Mouse (Mus musculus): ENCODE data around the gene Otulin. TPM values are rescaled to one million over a fixed set of nuclear protein-coding genes. Genes with fewer than 3 reads are reported as not detected.

Gene Otulin
- polyA plus RNA-seq, 1 experiment from 2014 or later: 31.4 TPM

- no peak overlapping the region for H3K4me2 ChIP-seq (replicated peaks)
- 87% methylated on average over 8 of the region's 8 CpGs for WGBS
- H3K9ac ChIP-seq: no peak overlapping the region
- no peak for ATAC-seq (ENCODE audit: low FRiP score)
- DNase-seq (ENCODE audit: low spot score): no peak
- H3K4me1 ChIP-seq (replicated peaks; ENCODE audit: control insufficient read depth, insufficient read depth, low read length): peaks cover 6% of the 10 kb centered on the region; the same call in 1 of the 2 replicates
- no peak overlapping the region for H3K4me3 ChIP-seq (replicated peaks; ENCODE audit: low read length)
- H3K27me3 ChIP-seq (ENCODE audit: control insufficient read depth, insufficient read depth, low read length): no peaks in the 10 kb centered on the region
- no peaks in the 10 kb centered on the region for H3K36me3 ChIP-seq (replicated peaks; ENCODE audit: control insufficient read depth, insufficient read depth)
- no peak overlapping the region for H3K27ac ChIP-seq
- H3K9me3 ChIP-seq (ENCODE audit: control insufficient read depth, low read length): no peaks in the 10 kb centered on the region
Observed at GRCm38 (mm10) chr15:27670708-27671107, 40.2 kb upstream of the Otulin start.

GRCm38 (mm10) chr15:27669931-27670411 lies 39.5 kb upstream of the Otulin start:
- Histone ChIP-seq H3K4me2 (replicated peaks) (no peak overlapping the region), H3K4me3 (replicated peaks; ENCODE audit: low read length) (no peak overlapping the region), H3K27me3 (ENCODE audit: control insufficient read depth, insufficient read depth, low read length) (no peaks in the 10 kb centered on the region), H3K27ac (no peak overlapping the region), H3K4me1 (replicated peaks; ENCODE audit: control insufficient read depth, insufficient read depth, low read length) (peaks cover 10% of the 10 kb centered on the region; the same call in 1 of the 2 replicates), H3K36me3 (replicated peaks; ENCODE audit: control insufficient read depth, insufficient read depth) (no peaks in the 10 kb centered on the region), H3K9ac (no peak overlapping the region), H3K9me3 (ENCODE audit: control insufficient read depth, low read length) (no peaks in the 10 kb centered on the region)
- 89% methylated on average over 12 of the region's 12 CpGs for WGBS
- ATAC-seq (ENCODE audit: low FRiP score) (no peak), DNase-seq (ENCODE audit: low spot score) (no peak)

- Histone ChIP-seq H3K4me2 (replicated peaks) (no peak overlapping the region), H3K9ac (no peak overlapping the region), H3K9me3 (ENCODE audit: control insufficient read depth, low read length) (no peaks in the 10 kb centered on the region), H3K27ac (no peak overlapping the region), H3K27me3 (ENCODE audit: control insufficient read depth, insufficient read depth, low read length) (no peaks in the 10 kb centered on the region), H3K4me1 (replicated peaks; ENCODE audit: control insufficient read depth, insufficient read depth, low read length) (peaks cover 10% of the 10 kb centered on the region; the same call in 1 of the 2 replicates), H3K4me3 (replicated peaks; ENCODE audit: low read length) (no peak overlapping the region), H3K36me3 (replicated peaks; ENCODE audit: control insufficient read depth, insufficient read depth) (no peaks in the 10 kb centered on the region)
- DNase-seq (ENCODE audit: low spot score) (no peak), ATAC-seq (ENCODE audit: low FRiP score) (no peak)
- 83% methylated on average over 4 of the region's 4 CpGs for WGBS
Observed at GRCm38 (mm10) chr15:27669276-27669675, 38.8 kb upstream of the Otulin start.

DNA sequence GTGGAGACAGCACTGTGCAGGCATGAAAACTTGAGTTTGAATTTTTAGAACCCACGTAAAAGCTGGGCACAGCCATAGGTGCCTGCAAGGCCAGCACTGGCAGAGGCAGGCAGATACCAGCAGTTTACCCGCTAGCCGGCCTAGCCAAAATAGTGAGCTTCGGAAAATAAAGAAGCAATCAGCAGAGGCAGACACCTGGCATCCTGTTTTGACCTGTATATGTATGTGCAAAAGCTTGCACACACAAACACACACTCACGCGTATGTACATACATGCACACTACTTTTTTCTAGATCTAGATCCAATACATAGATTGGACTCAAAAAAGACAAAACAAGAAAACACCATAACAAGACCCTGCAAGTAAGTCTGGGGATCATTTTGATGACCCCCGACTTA lies 38.1 kb upstream of the Otulin start:
- DNase-seq (ENCODE audit: low spot score) (no peak), ATAC-seq (ENCODE audit: low FRiP score) (no peak)
- Histone ChIP-seq H3K9ac (no peak overlapping the region), H3K4me3 (replicated peaks; ENCODE audit: low read length) (no peak overlapping the region), H3K27ac (no peak overlapping the region), H3K9me3 (ENCODE audit: control insufficient read depth, low read length) (no peaks in the 10 kb centered on the region), H3K4me2 (replicated peaks) (no peak overlapping the region), H3K4me1 (replicated peaks; ENCODE audit: control insufficient read depth, insufficient read depth, low read length) (peaks cover 10% of the 10 kb centered on the region; the same call in 1 of the 2 replicates), H3K27me3 (ENCODE audit: control insufficient read depth, insufficient read depth, low read length) (no peaks in the 10 kb centered on the region), H3K36me3 (replicated peaks; ENCODE audit: control insufficient read depth, insufficient read depth) (no peaks in the 10 kb centered on the region)
- 92% methylated on average over 7 of the region's 7 CpGs for WGBS

- 87% methylated on average over 9 of the region's 9 CpGs for WGBS
- ATAC-seq (ENCODE audit: low FRiP score): no peak
- H3K9me3 ChIP-seq (ENCODE audit: control insufficient read depth, low read length): no peaks in the 10 kb centered on the region
Observed at GRCm38 (mm10) chr15:27668001-27668461, 37.5 kb upstream of the Otulin start.

GRCm38 (mm10) chr15:27666911-27667539 lies 36.5 kb upstream of the Otulin start:
- H3K4me3 ChIP-seq (replicated peaks; ENCODE audit: low read length): no peak overlapping the region
- ATAC-seq (ENCODE audit: low FRiP score): no peak
- H3K4me1 ChIP-seq (replicated peaks; ENCODE audit: control insufficient read depth, insufficient read depth, low read length): 0 out of 2 replicates have a peak, but pooled peaks cover 3% of the 10 kb centered on the region
- no peak overlapping the region for H3K9ac ChIP-seq
- DNase-seq (ENCODE audit: low spot score): no peak
- H3K4me2 ChIP-seq (replicated peaks): no peak overlapping the region
- no peaks in the 10 kb centered on the region for H3K36me3 ChIP-seq (replicated peaks; ENCODE audit: control insufficient read depth, insufficient read depth)
- 82% methylated on average over 9 of the region's 9 CpGs for WGBS
- no peak overlapping the region for H3K27ac ChIP-seq
- H3K27me3 ChIP-seq (ENCODE audit: control insufficient read depth, insufficient read depth, low read length): no peaks in the 10 kb centered on the region
- no peaks in the 10 kb centered on the region for H3K9me3 ChIP-seq (ENCODE audit: control insufficient read depth, low read length)

More at GRCm38 (mm10) chr15:27668001-27668461, 37.5 kb upstream of the Otulin start:
- Histone ChIP-seq H3K4me1 (replicated peaks; ENCODE audit: control insufficient read depth, insufficient read depth, low read length) (peaks cover 10% of the 10 kb centered on the region; the same call in 1 of the 2 replicates), H3K9ac (no peak overlapping the region), H3K27ac (no peak overlapping the region), H3K27me3 (ENCODE audit: control insufficient read depth, insufficient read depth, low read length) (no peaks in the 10 kb centered on the region), H3K4me3 (replicated peaks; ENCODE audit: low read length) (no peak overlapping the region), H3K4me2 (replicated peaks) (no peak overlapping the region), H3K36me3 (replicated peaks; ENCODE audit: control insufficient read depth, insufficient read depth) (no peaks in the 10 kb centered on the region)
- DNase-seq (ENCODE audit: low spot score): no peak

- Histone ChIP-seq H3K4me1 (replicated peaks; ENCODE audit: control insufficient read depth, insufficient read depth, low read length) (0 out of 2 replicates have a peak, but pooled peaks cover 3% of the 10 kb centered on the region), H3K9me3 (ENCODE audit: control insufficient read depth, low read length) (no peaks in the 10 kb centered on the region), H3K36me3 (replicated peaks; ENCODE audit: control insufficient read depth, insufficient read depth) (no peaks in the 10 kb centered on the region), H3K4me3 (replicated peaks; ENCODE audit: low read length) (peak overlapping the region; percentile 12), H3K9ac (0 out of 2 replicates have a peak overlapping the region, but pooled peaks have one; percentile 2), H3K4me2 (replicated peaks) (peak overlapping the region; percentile 41), H3K27me3 (ENCODE audit: control insufficient read depth, insufficient read depth, low read length) (no peaks in the 10 kb centered on the region), H3K27ac (no peak overlapping the region)
- 30% methylated on average over 21 of the region's 21 CpGs for WGBS
- peak; percentile 64 for DNase-seq (ENCODE audit: low spot score)
- peak; percentile 64; the same call in 1 of the 2 replicates for ATAC-seq (ENCODE audit: low FRiP score)
Observed at GRCm38 (mm10) chr15:27665392-27665911, 35.0 kb upstream of the Otulin start.

DNA sequence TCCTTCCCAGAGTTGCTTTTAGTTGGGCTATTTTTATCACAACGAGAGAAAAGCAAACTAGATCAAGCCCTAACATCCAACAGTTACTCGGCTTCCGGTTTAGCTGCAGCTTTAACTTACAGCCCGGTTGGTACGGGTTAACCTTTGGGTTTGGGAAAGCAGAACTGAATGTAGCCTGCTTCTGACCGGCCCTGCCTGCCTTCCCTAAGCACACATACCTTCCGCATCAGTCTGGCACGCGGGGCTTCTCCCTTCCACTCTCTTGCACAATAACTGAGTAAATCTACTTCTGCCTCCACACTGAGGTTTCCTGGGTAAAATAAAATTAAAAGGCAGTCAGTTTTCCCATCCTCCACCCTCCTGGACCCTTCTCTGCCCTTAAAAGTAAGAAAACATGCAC lies 33.6 kb upstream of the Otulin start:
- ATAC-seq (ENCODE audit: low FRiP score): no peak
- Histone ChIP-seq H3K4me1 (replicated peaks; ENCODE audit: control insufficient read depth, insufficient read depth, low read length) (0 out of 2 replicates have a peak, but pooled peaks cover 3% of the 10 kb centered on the region), H3K9me3 (ENCODE audit: control insufficient read depth, low read length) (no peaks in the 10 kb centered on the region), H3K9ac (no peak overlapping the region), H3K27ac (no peak overlapping the region), H3K27me3 (ENCODE audit: control insufficient read depth, insufficient read depth, low read length) (no peaks in the 10 kb centered on the region), H3K4me3 (replicated peaks; ENCODE audit: low read length) (no peak overlapping the region), H3K36me3 (replicated peaks; ENCODE audit: control insufficient read depth, insufficient read depth) (no peaks in the 10 kb centered on the region), H3K4me2 (replicated peaks) (no peak overlapping the region)
- 92% methylated on average over 9 of the region's 9 CpGs for WGBS
- no peak for DNase-seq (ENCODE audit: low spot score)

- no peaks in the 10 kb centered on the region for H3K36me3 ChIP-seq (replicated peaks; ENCODE audit: control insufficient read depth, insufficient read depth)
- H3K4me1 ChIP-seq (replicated peaks; ENCODE audit: control insufficient read depth, insufficient read depth, low read length): 0 out of 2 replicates have a peak, but pooled peaks cover 3% of the 10 kb centered on the region
- no peak for ATAC-seq (ENCODE audit: low FRiP score)
- DNase-seq (ENCODE audit: low spot score): no peak
- no peaks in the 10 kb centered on the region for H3K27me3 ChIP-seq (ENCODE audit: control insufficient read depth, insufficient read depth, low read length)
- H3K27ac ChIP-seq: no peak overlapping the region
- no peak overlapping the region for H3K9ac ChIP-seq
- WGBS: 69% methylated on average over 1 of the region's 1 CpGs
- no peak overlapping the region for H3K4me2 ChIP-seq (replicated peaks)
- H3K9me3 ChIP-seq (ENCODE audit: control insufficient read depth, low read length): no peaks in the 10 kb centered on the region
- no peak overlapping the region for H3K4me3 ChIP-seq (replicated peaks; ENCODE audit: low read length)
Observed at GRCm38 (mm10) chr15:27662699-27663098, 32.2 kb upstream of the Otulin start.

All from hindbrain, embryonic 14.5 days (tissue).